Mouse (Mus musculus): Measurements from ENCODE around the gene Sdccag8.

The Sdccag8 gene

DNA sequence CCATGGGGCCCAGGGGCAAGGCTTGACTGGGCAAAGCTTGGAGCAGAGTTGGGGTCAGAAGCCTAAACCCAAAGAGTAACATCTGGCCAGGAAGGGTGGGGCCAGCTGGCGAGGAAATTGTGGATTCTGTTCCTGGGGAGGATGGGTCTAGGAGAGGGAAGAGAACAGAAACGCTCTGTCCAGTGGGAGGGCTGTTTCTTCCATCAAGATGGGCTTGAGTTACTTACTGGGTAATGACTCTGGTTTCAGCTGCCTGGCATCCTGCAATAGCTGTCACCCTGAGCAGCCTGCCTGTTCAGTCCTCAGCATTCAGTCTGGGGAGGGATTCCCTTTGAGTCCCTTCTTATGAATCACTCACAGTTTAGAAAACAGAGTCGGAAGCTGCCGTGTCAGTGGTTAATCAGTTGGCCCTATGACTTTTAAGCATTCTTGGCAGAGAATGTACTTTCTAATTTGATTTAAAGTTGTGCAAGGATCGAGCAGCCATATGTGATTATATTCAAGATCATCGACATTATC, 200.5 kb downstream of the Sdccag8 start:
- no peak for DNase-seq

DNA sequence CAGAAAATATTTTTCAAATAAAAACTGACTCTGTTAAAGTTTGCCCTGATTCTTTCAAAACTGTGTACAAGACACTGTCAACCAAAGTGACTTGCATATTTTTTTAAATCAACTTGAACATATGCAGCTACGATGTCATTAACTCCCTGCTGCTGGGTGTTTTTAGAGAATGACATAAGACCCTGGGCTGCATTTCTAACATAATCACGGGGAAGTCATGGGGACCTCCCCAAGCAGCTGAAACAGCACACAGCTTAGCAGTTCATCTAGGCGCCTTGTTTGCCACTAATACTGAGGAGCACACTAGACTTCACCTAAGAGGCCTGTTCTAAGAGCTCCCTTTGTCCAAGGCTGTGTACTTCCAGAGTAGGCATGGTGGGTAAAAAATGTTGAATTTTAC, 201.5 kb downstream of the Sdccag8 start:
- no peak for DNase-seq

DNA sequence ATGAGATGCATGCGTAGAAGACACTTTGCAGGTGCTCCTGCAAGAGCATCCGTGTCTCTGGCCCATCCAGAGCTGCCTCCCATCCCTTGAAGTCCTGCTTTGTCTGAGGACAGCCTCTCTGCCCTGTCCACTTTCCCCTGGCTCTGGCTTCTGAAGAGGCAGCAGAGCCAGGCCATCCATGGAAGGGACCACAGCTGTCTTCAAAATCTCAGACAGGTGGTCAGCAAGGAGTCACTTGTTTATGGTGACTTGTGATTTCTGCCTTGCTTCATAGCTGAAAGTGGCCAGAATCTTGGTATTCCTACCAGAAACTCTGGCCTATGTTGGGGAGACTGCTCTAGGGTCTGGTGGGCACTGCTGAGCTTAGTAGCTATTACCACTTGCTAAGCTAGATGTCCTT, 202.3 kb downstream of the Sdccag8 start:
- DNase-seq: no peak

DNA sequence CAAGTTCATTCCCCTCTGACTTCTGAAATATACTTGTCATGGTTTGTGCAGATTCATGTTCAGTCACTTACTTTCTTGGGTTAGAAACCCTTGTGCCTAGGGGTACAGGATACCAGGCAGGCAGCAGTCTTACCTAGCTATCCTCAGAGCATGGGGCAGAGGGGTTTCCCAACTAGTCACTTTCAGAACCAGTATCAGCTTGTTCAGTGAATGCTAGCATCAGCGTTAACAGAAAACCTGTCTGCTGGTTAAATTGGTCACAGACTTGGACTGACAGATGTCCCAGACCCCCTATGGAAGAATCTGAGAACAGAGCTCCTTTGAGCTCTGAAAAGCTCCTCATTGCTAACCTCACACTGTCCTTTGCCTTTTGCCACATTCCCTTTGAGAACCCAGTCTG, 204.3 kb downstream of the Sdccag8 start:
- DNase-seq: no peak

DNA sequence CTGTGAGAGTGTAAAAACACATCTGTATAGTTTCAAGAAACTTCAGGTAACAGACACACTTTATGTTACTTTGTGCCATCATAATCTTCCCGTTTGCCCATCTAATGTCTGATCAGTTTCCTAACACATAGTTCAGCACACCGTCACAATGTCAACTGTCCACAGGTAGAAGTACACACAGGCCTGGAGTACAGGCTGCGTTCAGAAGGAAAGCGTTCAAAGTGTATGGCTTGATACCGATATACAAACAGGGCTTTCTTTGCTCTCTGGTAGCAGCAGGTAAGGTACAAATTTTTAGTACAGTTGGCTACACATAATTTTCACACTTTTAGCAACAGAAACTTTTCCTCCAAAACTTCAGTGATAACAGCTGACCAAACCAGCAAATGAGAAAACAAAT, 205.2 kb downstream of the Sdccag8 start:
- no peak for DNase-seq

DNA sequence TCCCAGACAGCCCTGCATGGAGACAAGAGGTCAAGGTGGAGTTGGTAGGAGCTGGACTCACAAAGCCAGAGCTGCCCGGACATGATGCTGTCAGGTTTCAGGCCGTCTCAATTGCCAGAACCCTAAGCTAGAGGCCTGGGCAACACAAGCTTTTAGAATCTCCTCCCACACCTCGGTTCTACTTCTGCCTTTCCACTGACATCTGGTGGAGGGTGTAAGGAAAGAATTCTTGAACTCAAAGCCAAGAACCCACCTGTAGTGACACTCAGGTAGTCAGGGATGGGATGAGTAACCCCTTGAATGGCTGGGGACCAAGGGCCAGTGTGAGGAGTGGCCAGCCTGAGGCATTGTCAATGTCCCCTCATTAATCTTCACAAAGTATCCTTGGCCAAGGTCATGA, 208.3 kb downstream of the Sdccag8 start:
- no peak for DNase-seq

DNA sequence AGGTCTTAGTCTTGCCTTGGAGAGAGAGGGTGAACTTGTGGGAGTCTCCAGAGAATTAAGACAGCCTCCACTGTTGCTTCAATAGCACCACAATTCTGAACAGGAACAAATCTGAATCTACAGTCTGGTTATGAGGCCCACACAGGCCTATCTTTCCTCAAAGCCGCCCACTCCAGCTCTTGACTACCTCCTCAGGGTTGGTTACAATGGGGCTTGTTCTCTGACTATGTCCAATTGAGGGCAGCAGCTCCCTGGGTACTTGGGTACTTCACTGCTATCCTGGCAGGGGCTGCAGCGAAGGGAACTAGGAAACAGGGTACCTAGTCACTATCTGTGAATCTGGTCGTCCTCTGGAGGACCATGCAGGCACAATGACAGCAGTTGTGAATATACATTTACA, 213.2 kb downstream of the Sdccag8 start:
- DNase-seq: no peak

DNA sequence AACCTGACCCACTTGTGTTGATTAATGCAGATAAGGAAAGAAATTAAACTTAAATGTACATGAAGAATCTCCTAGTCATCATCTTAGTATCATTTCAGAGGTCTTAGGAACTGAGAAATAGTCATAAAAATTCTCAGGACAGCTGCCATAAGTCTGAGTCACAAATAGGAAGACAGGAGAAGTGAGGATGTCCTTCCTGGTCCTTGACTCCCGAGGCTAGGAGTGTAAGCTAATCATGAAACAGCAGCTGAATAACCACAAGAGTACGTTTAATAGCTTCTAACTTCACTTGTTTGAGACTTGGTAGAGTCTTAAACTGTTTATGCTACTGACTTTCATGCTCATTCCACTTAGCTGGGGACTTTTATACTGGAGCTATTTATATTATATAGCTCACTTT, 214.6 kb downstream of the Sdccag8 start:
- DNase-seq: no peak

DNA sequence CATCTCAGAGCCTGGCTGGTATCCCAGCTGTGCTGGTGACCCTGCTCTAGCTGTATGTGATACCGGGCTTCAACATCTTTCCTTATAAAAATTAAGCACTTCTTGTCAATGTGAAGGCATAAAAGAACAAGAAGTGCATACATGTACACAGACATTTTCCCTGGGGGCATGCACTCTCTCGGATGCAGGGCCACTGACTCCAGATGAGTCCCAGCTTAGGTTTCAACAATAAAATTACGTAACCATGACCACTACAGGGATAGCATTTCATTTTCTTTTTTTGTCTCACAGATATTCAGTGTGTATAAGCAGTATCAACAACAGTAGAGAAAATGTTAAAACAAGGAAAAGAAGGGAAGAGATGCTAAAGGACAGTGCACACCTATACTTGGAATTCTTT, 216.2 kb downstream of the Sdccag8 start:
- DNase-seq: no peak

DNA sequence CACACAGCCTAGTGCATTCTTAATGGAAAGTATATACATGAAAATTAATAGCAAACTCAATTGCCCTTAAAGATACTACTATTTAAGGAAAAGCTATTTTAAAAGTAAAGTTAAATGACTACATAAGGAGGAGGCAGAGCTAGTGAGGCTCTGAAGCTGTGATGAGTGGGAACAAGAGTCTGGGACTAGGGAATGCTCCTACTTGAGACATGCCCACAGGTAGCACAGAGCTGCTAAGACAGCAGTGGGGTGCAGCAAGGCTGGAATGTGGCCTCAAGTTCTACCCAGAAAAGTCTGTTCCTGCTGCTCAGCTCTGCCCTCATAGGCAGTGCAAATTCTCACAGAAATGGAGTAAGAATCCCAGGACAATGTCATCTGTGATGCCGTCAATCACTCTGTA, 216.7 kb downstream of the Sdccag8 start:
- no peak for DNase-seq

DNA sequence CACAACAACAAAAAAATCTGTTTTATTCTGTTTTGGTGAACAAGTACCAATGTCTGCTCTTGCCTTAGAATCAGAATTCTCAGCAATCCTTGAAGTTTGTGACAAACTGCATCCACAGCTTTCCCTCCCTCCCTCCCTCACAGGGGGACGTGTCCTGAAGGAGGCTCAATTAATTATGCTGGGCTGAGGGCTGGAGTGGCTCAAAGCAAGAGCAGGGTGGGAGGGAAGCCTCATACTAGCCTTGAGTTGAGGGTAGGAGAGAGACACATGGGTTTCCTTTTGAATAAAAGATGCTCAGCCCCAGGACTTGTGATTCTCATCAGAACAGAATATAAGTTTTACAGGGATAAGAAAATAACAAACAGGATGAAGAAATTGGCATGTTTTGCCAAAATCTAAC, 217.8 kb downstream of the Sdccag8 start:
- DNase-seq: no peak

DNA sequence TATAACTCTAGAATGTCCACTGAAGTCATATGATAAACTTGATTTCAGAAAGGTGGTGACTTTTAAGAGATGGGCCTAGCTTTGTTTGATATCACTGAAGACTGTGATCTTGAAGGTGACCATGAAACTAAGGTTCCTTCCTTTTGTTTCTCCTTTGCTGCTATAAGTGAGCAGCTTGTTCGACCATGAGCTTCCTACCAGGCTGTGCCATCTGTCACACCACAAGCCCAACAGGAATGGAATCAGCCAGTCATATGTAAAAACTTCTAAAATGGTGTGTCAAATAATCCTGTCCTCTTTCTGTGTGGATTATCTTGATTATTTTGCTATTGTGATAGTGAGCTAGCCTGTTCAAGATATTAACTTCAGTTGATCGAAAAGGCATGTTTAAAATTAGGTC, 221.0 kb downstream of the Sdccag8 start:
- DNase-seq: no peak

DNA sequence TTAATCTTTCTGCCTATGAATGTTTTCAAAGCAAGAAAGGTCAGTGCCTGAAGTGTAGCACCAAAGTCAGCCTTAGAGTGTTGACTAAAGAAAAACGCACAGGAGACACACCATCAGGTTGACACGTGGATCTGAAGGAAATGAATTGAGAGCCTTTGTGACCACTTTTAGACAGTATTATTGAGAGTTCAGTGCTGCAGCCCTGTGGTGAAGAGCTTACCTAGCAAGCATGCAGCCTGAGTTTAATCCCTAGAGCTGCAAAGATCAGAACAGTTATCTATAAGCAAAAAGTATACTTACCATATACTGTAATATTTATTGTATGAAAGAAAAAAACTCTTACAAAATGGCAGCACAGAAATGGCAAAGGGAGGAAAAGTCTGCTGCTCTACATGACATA, 223.9 kb downstream of the Sdccag8 start:
- DNase-seq: no peak

DNA sequence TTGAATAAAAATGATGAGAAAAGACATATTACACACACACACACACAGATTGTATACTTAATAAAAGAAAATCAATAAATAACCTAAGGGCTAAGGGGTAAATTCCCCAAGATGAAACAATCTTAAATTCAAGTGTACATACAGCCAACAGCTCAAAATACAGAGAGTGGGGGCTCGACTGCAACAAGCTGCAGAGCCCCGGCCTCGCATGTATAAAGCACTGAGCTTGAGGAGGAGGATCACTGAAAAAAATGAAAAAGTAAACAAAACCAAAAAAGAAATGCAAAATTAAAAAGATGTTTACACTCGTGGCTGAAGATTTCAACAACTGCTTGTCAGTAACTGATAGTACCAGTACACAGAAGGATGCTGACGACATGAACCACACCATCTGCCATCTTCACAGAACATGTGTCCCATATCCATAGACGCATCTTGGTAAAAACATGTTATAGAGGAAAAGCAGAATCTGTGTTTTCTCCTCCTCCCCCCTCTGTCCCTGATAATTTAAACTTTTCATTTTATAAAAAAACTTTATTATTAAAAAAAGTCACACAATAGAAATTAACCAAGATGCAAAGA, 224.7 kb downstream of the Sdccag8 start:
- DNase-seq: no peak

DNA sequence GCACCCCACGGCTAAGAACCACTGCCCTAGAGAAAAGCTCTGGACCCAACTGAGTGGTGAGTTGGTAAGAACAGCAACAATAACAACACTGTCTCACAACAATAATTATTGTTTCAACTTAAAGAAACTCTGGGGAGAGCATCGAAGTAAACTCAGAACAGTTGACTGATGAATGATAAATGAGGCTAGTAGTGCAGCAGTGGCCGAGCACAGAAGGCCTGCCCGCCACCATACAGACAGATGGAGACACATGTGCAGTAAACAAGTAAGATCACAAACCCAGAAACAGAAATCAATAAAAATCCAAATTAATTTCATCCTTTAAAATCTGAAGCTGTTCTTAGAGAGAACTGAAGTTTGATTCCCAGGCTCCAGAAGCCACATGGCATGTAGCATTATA, 225.6 kb downstream of the Sdccag8 start:
- DNase-seq: no peak

DNA sequence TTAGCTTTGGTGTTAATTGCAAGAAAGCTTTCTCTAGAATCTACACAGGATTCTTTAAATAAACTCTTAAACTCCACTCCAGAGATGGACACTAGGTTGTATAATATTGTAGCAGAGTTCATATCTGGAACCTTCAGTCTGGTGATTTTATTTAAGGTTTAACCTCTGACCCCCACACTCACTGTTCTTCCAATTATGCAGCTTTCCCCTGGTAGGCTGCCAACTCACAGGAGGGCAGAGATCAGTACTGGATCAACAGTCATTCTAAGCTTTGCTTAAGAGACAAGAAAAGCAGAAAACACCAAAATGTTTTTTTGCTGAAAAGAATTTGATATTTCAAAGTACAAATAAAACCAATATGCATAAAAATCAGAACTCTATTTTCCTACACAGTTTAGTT, 231.4 kb downstream of the Sdccag8 start:
- no peak for DNase-seq

DNA sequence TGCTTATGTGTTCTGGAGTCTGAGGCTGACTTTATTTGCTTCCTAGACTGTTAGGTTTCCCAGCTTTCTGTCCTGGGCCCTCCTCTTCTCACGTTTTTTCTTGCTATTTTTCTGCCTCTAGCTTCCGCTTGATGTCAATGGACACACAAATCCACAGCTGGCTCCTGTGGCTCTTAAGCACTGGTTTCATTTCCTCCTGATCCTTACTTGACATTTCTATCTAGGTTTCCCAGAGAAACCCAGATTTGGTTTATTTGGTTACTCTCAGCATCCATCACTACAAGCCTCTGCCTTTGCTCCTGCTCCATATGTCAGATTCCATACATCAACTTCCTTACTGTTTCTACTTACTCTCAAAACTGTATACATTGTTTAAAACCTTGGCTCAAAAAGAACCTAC, 232.5 kb downstream of the Sdccag8 start:
- no peak for DNase-seq

DNA sequence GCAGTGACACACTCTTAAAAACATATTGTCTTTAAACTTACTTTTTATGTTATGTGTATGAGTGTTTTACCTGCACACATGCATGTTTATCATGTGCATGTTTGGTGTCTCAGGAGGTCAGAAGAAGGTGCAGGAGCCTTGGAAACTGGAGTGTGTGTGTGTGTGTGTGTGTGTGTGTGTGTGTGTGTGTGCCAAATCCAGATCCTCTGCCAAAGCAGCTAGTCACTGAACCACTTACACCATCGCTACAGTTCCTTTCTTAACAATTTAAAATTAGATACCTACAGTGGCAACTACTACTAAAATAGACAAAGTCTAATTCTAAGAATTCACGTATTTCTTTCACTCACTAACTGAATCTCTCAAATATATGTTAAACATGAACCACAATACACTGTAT, 234.3 kb downstream of the Sdccag8 start:
- DNase-seq: no peak

DNA sequence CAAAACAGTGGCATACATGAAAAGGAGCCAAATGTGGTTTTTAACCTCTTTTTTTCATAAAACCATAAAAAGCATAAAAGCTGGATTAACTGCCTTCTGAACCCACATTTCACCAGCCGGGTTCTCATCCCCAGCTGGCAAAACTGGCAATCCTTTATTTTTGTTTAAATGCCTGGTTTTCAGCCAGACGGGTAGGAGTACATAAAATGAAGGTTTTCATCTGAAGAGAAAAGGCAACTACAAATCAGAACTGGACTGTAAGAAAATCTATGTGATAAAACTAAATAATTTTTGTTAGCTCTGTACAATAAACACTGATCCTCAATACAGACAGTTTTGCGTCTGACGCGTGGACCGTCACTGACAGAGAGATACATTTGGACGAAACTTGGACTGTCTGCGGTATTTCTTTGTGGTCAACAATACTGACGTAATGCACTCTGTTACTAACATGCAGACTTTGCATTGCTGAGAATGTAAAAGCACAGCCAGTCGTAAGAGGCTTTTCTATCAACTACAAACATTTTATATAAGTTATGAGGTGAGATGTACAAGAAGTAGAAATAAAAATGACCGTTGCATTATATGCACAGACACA, 237.0 kb downstream of the Sdccag8 start:
- DNase-seq: no peak

DNA sequence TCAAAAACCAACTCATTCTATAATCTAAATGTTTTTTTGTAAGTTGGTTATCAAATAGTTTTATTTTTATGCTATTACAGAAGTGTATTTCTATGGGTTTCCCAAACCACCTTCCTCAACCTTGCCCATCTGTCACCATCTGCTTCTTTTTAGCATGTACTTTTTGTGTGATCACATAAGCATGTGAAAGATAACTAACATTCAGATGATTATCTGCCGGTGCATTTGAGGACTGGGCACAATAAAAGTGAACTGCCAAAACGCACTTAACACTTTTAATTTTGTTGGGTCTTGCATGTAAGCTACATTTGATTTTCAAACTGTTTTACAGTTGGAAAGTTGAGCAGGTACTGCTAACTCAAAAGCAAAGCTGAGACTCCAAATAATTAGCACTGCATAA, 240.4 kb downstream of the Sdccag8 start:
- no peak for DNase-seq

DNA sequence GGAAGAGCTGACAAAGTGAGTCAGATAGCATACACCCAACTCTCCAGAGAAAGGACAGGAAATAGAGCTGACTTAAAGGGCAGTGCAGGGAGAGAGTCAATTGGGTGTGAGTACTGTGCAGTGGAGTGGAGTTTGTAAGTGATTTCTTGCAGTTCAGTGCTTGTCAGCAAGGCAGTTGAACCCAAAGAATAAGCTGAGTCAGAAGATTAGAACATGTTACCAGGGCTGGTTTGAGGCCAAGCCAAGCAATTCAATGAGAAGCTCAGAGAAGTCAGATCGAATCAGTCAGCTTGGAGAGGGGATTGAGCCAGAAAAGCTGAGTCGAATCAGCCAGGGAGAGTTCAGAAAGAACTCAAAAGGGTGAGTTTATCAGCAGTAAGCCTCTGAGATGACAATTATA, 247.3 kb downstream of the Sdccag8 start:
- no peak for DNase-seq

DNA sequence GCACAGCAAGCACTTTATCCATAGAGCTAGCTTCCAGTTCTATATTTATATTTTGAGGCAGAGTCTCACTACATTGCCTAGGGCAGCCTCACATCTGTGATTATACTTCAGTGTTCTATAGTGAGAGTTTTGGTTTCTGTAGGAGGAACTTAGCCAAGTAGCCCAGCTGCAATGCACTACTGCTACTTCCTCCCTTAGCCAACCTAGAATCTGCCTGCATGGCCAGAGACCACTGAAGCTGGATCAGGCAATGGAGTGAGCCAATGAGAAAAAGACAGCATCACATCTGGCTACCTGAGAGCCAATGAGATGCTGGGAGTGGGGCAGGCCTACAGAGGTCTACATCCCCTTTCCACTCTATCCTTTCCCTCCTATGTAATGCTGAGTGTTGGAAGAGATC, 251.3 kb downstream of the Sdccag8 start:
- no peak for DNase-seq

DNA sequence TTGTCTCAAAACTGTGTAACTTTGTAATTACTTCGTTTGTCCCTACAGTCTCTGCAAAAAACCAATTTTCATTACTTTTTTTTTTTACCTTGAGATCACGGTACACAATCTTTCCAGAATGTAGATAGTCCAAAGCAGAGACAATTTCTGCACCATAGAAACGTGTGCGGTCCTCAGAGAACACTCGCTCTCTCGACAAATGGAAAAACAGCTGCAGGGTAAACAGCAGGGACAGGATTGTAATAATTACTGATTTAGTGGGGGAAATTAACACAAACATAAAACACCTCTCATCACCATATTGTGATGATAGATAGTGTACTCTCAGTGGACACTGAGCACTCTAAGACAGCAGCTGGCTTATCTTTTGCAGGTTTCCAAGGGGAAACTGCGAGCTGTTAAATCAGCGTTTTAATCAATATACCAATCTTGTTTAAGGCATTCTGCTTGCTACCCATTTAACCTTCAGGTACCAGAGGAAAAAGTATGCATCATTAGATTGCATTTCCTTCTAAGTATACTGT, 252.7 kb downstream of the Sdccag8 start:
- no peak for DNase-seq

DNA sequence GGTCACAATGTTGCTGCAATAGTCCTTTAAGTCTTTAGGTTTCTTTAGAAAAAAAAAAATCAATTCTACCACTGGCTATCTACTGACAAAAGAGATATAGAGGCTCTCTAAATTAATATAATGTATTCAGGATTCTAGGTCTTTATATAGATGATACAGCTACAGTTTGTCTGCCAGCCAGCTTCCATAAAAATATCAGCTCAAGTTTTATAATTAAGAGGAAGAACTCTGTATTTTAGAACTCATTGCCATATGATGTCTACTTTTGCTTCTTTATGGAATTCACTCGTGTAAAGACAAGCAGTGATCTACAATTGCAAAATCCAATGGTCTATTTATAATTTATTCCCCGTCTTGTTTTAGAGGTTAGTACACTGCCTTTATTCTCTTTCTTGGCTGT, 254.7 kb downstream of the Sdccag8 start:
- DNase-seq: no peak
